Mouse (Mus musculus) G1E-ER4 (cell line): ENCODE data around the gene Spaca6. TPM values are rescaled to one million over a fixed set of nuclear protein-coding genes. Genes with fewer than 3 reads are reported as not detected.

Experiments
- GATA1 ChIP-seq: IDR thresholded peaks from one replicate; pipeline ENCODE4 v1.8.0; 2012; ENCODE audit warnings: low read length, inconsistent platforms
- polyA plus RNA-seq: library from polyadenylated mRNA; stranded (reverse); fragments of >175 nt; gene quantifications from 2 replicates; pipeline ENCODE4 v1.2.3, GENCODE M21; 2012

Gene Spaca6
- polyA plus RNA-seq, 1 experiment, result 4.4 TPM

DNA sequence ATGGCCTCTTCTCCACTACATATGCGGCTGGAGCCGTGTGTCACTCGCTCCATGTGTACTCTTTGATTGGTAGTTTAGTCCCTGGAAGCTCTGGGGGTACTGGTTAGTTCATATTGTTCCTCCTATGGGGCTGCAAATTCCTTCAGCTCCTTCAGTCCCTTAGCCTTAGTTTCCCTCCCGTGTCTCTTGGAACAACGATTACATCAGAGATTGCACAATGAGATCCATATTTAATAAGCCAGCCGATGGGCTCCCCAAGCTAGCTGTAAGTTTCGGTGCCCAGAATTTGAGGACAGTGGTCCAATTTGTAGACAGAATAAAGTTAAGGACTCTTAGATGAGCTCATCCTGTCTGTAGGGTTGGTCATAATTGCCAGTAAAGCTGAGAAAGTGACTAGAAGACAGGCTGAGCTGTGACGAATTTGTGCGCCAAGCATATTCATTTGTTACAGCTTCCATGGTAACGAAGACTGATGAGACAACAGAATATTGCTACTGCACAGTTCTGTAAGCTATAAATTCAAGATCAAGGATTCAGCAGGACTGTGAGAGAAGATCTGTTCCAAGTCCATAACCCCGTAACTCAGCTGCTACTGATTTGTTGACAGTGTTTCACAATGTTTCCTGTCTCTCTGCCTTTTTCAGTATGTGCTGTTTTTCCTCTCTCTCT is 40.0 kb downstream of the Spaca6 start:
- no peak for TF ChIP-seq GATA1

GRCm38 (mm10) chr17:17870892-17871550 is 44.1 kb downstream of the Spaca6 start:
- no peak for TF ChIP-seq GATA1

GRCm38 (mm10) chr17:17871697-17872096 is 44.7 kb downstream of the Spaca6 start:
- no peak for TF ChIP-seq GATA1

GRCm38 (mm10) chr17:17879347-17879746 is 52.4 kb downstream of the Spaca6 start:
- TF ChIP-seq GATA1, result peak; percentile 66

GRCm38 (mm10) chr17:17882672-17883071 is 55.7 kb downstream of the Spaca6 start:
- no peak for TF ChIP-seq GATA1

- TF ChIP-seq GATA1, result no peak
These were observed 56.9 kb downstream of the Spaca6 start, which contains the start of gene Fpr1 for GRCm38 (mm10) chr17:17883840-17884239. Gene Fpr1, minus strand, starts transcription at chr17:17883940.

DNA sequence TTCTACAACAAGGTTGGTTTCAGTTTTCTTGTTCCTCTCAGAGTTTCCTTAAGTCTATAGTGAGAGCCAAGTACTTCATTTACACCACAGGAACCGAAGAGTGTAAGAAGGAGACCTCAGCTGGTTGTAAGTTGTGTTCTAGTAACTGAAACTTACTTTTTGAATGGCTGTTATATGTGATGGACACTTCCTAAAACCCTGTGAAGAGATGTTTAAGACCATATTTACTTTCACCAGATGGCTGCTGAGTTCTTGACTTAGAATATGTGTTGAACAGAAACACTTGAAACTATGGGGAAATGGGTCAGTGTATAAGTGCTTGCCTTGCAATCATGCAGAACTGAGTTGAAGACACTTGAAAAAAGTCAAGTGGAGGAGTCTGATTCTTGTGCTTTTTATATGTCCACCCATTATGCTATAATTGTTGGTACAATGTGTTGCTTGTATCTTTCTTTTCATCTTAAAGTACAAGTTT is 60.9 kb downstream of the Spaca6 start, which contains the start of the genes Fpr2 and Fpr3:
Gene Fpr2 (plus strand): TSS at position 51 of the 475 bp plus-strand sequence.
Gene Fpr3 (plus strand): TSS at position 79 of the 475 bp plus-strand sequence.
- TF ChIP-seq GATA1, result no peak

DNA sequence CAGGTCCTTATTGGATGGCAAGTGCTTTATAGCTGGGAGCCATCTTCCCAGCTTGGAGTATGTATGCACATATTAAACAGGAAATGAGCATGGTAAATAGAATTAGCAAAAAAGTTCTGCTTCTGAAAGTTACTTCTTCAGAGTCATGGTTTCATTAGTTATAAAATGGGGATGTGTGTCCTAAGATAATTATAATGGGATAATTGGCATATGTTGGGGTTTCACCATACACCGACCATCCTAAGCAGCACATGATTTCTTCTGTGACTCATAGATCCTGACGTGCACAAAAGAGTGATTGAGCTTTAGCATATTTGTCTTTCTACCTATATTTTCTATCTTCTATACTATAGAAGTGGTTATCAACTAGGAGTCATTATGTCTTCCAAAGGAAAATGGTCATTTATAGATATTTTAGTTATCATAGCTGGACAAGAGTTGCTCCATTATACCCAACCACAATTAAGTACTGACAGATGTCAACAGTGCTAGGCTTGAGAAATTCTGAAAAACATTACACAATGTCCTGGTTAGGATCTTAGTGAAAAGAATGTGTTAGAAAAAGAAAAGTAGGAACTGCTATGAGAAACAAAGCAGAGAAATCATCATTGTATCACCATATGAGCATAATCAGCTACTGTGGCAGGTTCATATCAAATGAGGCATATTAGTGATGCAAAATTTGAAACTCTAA is 62.9 kb downstream of the Spaca6 start:
- TF ChIP-seq GATA1, result no peak

Other genes with a start within 250 kb of the Spaca6 start
- 7.8 and 9.1 TPM in 2 replicates for gene Lnpep, start 202.1 kb upstream of the Spaca6 start, polyA plus RNA-seq
- gene Vmn2r90, start 123.4 kb upstream of the Spaca6 start, polyA plus RNA-seq, result not detected in 2 replicates
- not detected in 2 replicates for gene Has1, start 28.0 kb downstream of the Spaca6 start, polyA plus RNA-seq
- not detected in 2 replicates for gene Fpr1, start 56.8 kb downstream of the Spaca6 start, polyA plus RNA-seq
- gene Fpr2, start 60.7 kb downstream of the Spaca6 start, polyA plus RNA-seq, result not detected in 2 replicates
- gene Fpr3, start 60.7 kb downstream of the Spaca6 start, polyA plus RNA-seq, result not detected in 2 replicates
- gene Fpr-rs4, start 194.6 kb downstream of the Spaca6 start, polyA plus RNA-seq, result not detected in 2 replicates
- not detected in 2 replicates for gene Vmn2r124, start 222.3 kb downstream of the Spaca6 start, polyA plus RNA-seq